Mouse (Mus musculus) cerebellum, adult (tissue): ENCODE results near the gene Arid4b.
A peak's percentile ranks its signal among the peaks of the same experiment; 100 is the strongest.
"Not testable (repeated sequence)": the region's sequence is repeated elsewhere in the genome, so short reads cannot be mapped to it uniquely, and the experiment has no call there.

Experiments used
- ATAC-seq: cut with Nextera tagmentation; 2 replicates; pipeline ENCODE4 v1.9.2; 2017; ENCODE audit warnings: mild to moderate bottlenecking, moderate library complexity, mixed read lengths; ENCODE audit not compliant: insufficient number of reproducible peaks, low FRiP score, low TSS enrichment

Arid4b gene

GRCm38 (mm10) chr13:14063013-14063941 is at the start of gene Arid4b, which contains the start of gene Ggps1:
Arid4b (plus strand) TSS chr13:14063232.
Ggps1 (minus strand) TSS chr13:14063488.
- peak; percentile 96 for ATAC-seq

GRCm38 (mm10) chr13:14014001-14014400 is 49.0 kb upstream of the Arid4b start:
- ATAC-seq: peak; percentile 45

- peak; percentile 46; the same call in 1 of the 2 replicates for ATAC-seq
Measured at GRCm38 (mm10) chr13:14014540-14014939, 48.5 kb upstream of the Arid4b start.

GRCm38 (mm10) chr13:14015609-14016008 is 47.4 kb upstream of the Arid4b start:
- no peak for ATAC-seq

- ATAC-seq: no peak
Measured at GRCm38 (mm10) chr13:14018283-14018682, 44.7 kb upstream of the Arid4b start.

GRCm38 (mm10) chr13:14018852-14019251 is 44.2 kb upstream of the Arid4b start:
- ATAC-seq: no peak

- not testable (repeated sequence) for ATAC-seq
Measured at GRCm38 (mm10) chr13:14021417-14021816, 41.6 kb upstream of the Arid4b start.

- no peak for ATAC-seq
Measured at GRCm38 (mm10) chr13:14025554-14025953, 37.5 kb upstream of the Arid4b start.

GRCm38 (mm10) chr13:14026154-14026820 is 36.7 kb upstream of the Arid4b start:
- no peak for ATAC-seq

GRCm38 (mm10) chr13:14033309-14034072 is 29.5 kb upstream of the Arid4b start:
- ATAC-seq: no peak

GRCm38 (mm10) chr13:14034073-14034348 is 29.0 kb upstream of the Arid4b start:
- ATAC-seq: no peak; the same call in 1 of the 2 replicates

GRCm38 (mm10) chr13:14035352-14035751 is 27.7 kb upstream of the Arid4b start:
- ATAC-seq: not testable (repeated sequence)

GRCm38 (mm10) chr13:14035875-14036630 is 27.0 kb upstream of the Arid4b start:
- no peak for ATAC-seq

GRCm38 (mm10) chr13:14038911-14039291 is 24.1 kb upstream of the Arid4b start:
- ATAC-seq: no peak

- ATAC-seq: peak; percentile 98
Measured at GRCm38 (mm10) chr13:14039292-14039965, 23.6 kb upstream of the Arid4b start, which contains the start of gene Tbce. Tbce (minus strand) TSS chr13:14039638.

- no peak for ATAC-seq
Measured at GRCm38 (mm10) chr13:14040186-14040585, 22.8 kb upstream of the Arid4b start.

GRCm38 (mm10) chr13:14043851-14044250 is 19.2 kb upstream of the Arid4b start:
- no peak for ATAC-seq

GRCm38 (mm10) chr13:14044521-14044920 is 18.5 kb upstream of the Arid4b start:
- no peak for ATAC-seq

GRCm38 (mm10) chr13:14049878-14050277 is 13.2 kb upstream of the Arid4b start:
- ATAC-seq: no peak
